Mouse (Mus musculus): Measurements from ENCODE around the gene Ap5b1.

The Ap5b1 gene

DNA sequence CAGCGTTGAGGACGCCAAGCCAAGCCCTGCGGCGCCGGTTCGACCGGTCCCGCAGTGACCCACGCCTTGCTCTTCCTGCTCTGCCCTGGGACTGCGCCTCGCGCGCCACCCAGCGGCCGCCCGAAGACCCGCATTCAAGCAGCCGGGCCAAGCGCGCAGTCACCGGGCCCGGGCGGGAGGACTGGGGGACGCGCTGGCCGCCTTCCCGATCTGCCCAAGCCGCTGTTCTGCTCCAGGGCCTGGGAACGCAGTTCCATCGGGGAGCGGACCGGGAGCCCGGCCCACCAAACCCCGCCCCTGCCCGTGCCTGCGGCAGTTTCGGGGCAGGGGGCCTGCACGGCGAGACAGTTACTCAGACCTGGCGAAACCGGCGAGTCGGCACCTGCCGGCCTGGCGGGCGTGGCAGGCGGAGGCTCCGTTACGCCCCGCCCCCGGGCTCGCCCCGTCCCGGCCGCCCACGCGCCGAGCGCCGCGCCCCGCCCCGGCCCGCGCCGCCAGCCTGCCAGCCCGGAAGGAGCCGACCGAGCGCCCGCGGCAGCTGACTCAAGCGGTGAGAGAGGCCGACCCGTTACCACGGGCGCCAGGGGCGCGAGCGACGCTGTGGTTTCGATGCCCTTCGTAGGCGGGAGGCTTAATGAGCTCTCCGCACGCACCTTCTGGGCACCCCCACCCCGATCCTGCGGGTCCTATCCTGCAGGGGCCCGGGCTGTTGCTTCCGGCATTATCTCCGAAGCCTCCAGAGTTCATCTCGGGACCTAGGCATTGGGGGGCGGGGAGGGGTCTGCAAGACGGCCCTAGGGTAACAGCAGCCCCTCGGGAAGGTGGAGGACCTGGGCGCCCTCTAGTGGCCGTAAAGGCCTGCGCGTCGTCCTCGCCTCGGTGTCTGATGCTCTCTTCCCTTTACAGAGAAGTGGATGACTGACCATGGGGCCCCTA is at the start of gene Ap5b1:
Gene Ap5b1 (plus strand): TSS at position 492 of the 936 bp plus-strand sequence.
- ChIA-PET POLR2A (interaction anchor here (0.6 to 9.0 kb wide), 53 partner anchors 8 to 517 kb away, joined by 3 to 63 read pairs (median 4); partner anchors contain the start of genes Cfl1 (in 3 of the 4), Mus81 (in 3 of the 4), Rnaseh2c (in 3 of the 4) and Ccdc85b (in 2 of the 4)), CTCF (interaction anchor here (0.5 to 5.8 kb wide), 138 partner anchors 9 to 852 kb away, joined by 3 to 54 read pairs (median 4); partner anchors contain the start of genes Mus81 (in 3 of the 4), Ehbp1l1 (in 2 of the 4), Fibp (in 2 of the 4) and Ovol1 (in 2 of the 4))

DNA sequence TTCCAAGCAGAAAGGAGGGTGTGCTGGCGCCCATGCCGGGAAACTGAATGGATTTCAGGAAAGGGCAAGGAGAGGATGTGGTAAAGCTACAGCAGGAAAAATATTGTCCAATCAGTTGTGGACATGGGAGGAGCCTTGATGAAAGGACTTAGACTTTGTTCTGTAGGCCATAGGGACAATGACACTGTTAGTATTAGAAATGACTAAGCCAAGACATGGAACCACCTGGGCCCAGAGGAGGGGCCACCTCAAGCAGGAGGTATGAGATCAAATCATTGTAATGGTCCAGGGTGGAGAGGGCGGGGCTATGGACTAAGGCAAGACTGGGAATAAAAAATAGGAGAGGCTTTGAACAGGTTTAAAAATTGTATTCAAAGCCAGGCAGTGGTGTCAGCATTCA is 49.1 kb upstream of the Ap5b1 start:
- CTCF ChIA-PET = interaction anchor here in 2 of 4 experiments (0.6 kb wide), 2 partner anchors 63 to 610 kb away, joined by 3 read pairs; no protein-coding TSS in a partner anchor
- POLR2A ChIA-PET = interaction anchor here in 1 of 4 experiments (1.2 kb wide), 1 partner anchor 55 kb away, joined by 3 read pairs; no protein-coding TSS in a partner anchor

DNA sequence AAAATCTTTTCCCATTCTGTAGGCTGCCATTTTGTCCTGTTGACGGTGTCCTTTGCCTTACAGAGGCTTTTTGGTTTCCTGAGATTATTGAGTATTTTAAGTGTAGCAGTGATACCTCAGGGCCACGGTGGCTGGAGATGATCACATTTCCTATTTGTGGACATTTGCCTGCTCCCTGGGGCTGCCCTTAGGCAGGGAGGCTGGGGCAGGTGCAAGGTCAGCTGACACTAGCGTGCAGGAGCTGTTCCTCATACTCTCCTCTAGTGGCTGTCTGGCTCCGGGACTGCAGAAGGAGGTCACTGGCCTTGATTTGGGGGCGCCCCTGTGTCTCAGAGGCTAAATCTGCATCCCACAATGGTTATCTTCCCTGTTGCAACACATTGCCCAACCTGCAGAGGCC is 42.6 kb upstream of the Ap5b1 start:
- CTCF ChIA-PET = interaction anchor here in 2 of 4 experiments (0.6 to 2.2 kb wide), 6 partner anchors 43 to 560 kb away, joined by 3 to 12 read pairs (median 5); partner anchors contain the start of gene Ap5b1 (in 1 of the 2)
- POLR2A ChIA-PET = interaction anchor here in 3 of 4 experiments (0.5 to 1.2 kb wide), 6 partner anchors 26 to 387 kb away, joined by 3 to 6 read pairs (median 4); partner anchors contain the start of genes AI837181 (in 1 of the 3), Cfl1 (in 1 of the 3), Dpf2 (in 1 of the 3) and Drap1 (in 1 of the 3)

DNA sequence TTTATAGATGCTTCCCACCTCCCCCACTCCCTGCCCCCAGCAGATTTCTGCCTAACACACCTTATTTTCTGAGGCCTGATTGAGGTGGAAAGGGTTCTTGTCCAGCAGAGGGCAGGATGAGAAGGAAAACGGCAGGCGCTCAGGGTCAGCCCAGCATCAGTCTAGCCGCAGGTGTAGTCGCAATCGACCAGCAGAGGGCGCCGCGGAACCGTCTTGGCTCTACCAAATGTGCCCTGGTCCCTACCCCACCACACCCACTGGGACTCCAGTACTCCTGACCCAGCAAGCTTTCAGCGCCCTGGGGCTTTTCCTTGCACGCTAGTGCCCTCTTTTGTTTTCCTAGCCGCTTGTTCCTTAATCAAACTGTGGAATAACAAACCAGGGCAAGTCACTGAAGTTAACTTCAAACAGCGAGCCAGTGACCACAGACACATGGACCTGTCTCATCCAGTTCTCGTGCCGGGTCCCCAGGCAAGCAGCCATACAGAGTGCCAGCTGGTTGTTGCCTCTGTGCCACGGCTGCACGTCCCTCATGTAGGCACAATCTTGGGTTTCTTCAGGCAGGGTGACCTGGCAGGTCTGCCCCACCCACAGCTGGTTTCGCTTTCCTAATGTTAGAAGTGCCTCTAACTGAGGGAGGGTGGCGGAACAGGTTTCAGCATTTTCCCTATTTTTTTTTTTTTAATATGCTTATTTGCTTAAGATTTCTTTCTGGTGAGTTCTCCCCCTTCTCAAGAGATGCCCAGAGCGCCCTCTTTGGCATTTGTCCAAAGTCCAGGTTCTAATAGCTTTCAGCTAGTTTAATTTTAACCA is 38.3 kb upstream of the Ap5b1 start:
- CTCF ChIA-PET = interaction anchor here (0.5 to 3.8 kb wide), 68 partner anchors 9 to 1623 kb away, joined by 3 to 54 read pairs (median 4); partner anchors contain the start of genes Ap5b1 (in 4 of the 4), Rnaseh2c (in 2 of the 4), Snx32 (in 2 of the 4) and Ccdc85b (in 1 of the 4)

DNA sequence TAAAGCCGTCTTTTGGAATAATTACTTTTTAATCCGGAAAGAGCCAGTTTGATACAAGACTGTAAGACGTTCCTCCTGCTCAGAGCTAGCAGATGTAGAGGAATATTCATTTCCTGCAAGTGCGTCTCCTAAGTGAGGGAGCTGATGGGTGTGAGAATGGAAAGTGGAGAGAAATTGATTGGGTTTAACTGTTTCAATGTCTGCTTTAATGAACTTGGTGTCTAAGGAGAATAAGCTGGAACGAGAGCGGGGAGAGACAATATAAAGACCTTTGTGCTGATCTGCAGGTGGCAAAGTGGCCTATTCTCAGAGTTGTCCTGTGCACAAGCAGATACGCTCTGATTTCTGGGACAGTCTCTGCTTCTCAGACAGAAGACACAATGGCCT is 37.7 kb upstream of the Ap5b1 start:
- POLR2A ChIA-PET = interaction anchor here (0.6 to 2.5 kb wide), 17 partner anchors 9 to 527 kb away, joined by 3 to 14 read pairs (median 4); partner anchors contain the start of genes Ap5b1 (in 3 of the 4), Mus81 (in 1 of the 4) and Snx32 (in 1 of the 4)
- CTCF ChIA-PET = interaction anchor here (0.6 to 3.8 kb wide), 47 partner anchors 8 to 747 kb away, joined by 3 to 54 read pairs (median 4); partner anchors contain the start of genes Ap5b1 (in 4 of the 4), Rnaseh2c (in 2 of the 4), Ccdc85b (in 1 of the 4) and Ehbp1l1 (in 1 of the 4)

More for the DNA sequence above, 38.3 kb upstream of the Ap5b1 start:
- POLR2A ChIA-PET = interaction anchor here (0.6 to 2.5 kb wide), 25 partner anchors 9 to 527 kb away, joined by 3 to 14 read pairs (median 3); partner anchors contain the start of genes Ap5b1 (in 3 of the 4), Cfl1 (in 2 of the 4), Mus81 (in 2 of the 4) and Ehbp1l1 (in 1 of the 4)

DNA sequence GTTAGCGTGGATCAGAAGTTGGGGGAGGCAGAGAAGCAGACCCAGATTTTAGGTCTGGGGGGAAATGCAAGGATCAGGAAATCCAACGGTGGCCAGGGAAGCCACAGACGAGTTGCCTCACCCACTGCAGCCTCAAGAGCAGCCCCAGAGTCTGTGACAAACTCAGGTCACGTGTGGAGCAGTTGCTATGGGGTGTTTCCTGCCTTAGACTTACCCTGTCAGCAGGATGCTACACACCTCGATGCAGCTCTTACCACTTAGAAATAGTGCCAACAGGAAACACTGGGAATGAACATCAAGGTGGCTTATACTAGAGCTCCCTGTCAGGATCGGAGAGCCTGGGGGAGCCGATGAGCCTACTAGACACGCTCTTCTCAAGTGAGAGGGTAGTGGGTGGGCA is 35.3 kb upstream of the Ap5b1 start:
- ChIA-PET POLR2A (interaction anchor here in 3 of 4 experiments (0.5 to 1.2 kb wide), 7 partner anchors 20 to 115 kb away, joined by 3 to 5 read pairs (median 3); partner anchors contain the start of gene Ap5b1 (in 1 of the 3)), CTCF (interaction anchor here in 3 of 4 experiments (0.6 to 3.9 kb wide), 9 partner anchors 35 to 571 kb away, joined by 3 to 20 read pairs (median 4); partner anchors contain the start of genes Ap5b1 (in 2 of the 3) and Mus81 (in 1 of the 3))

DNA sequence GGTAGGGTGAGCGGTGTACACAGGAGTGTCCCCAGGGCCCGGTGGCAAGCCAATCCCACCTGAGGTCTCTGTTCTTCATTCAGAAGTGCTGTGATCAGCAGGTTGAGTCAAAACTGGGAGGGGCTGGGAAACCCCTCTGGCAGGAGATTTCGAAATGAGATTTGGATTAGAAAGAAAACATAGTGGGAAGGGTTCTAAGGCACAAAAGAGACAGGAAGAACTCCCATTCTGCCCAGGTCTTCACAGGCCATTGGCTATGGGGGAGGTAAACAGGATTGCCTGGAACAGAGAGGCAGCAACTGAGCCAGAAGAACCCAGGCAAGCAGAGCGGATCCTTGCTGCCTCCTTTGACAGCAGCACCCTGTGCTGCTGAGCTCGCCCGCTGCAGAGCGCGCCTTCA is 29.0 kb upstream of the Ap5b1 start:
- POLR2A ChIA-PET = interaction anchor here in 3 of 4 experiments (0.5 to 2.1 kb wide), 12 partner anchors 9 to 547 kb away, joined by 3 to 9 read pairs (median 4); partner anchors contain the start of genes Ap5b1 (in 1 of the 3), Cfl1 (in 1 of the 3) and Snx32 (in 1 of the 3)
- CTCF ChIA-PET = interaction anchor here in 2 of 4 experiments (1.0 to 3.0 kb wide), 6 partner anchors 9 to 248 kb away, joined by 3 to 19 read pairs (median 6); partner anchors contain the start of gene Ap5b1 (in 2 of the 2)

DNA sequence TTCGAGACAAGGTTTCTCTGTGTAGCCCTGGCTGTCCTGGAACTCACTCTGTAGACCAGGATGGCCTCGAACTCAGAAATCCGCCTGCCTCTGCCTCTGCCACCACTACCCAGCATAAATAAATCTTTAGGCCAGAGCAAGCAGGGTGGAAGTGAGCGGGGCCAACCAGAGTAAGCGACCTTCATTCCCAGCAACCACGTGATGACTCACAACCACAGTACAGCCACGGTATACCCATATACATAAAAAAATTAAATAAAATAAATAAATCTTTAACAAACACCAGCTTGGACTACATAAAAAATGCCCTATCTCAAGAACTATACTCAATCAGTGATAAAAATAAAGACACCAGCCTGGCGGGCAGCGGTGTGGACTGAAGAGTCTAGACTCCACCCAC is 24.5 kb upstream of the Ap5b1 start:
- CTCF ChIA-PET = interaction anchor here in 1 of 4 experiments (0.6 kb wide), 1 partner anchor 142 kb away, joined by 3 read pairs; no protein-coding TSS in a partner anchor
- POLR2A ChIA-PET = interaction anchor here in 1 of 4 experiments (1.1 to 1.5 kb wide), 2 partner anchors 47 to 53 kb away, joined by 4 to 6 read pairs; partner anchors contain the start of gene Cfl1

- POLR2A ChIA-PET = interaction anchor here in 2 of 4 experiments (0.6 to 1.5 kb wide), 3 partner anchors 9 to 62 kb away, joined by 3 to 4 read pairs (median 4); no protein-coding TSS in a partner anchor
- CTCF ChIA-PET = interaction anchor here in 1 of 4 experiments (1.2 kb wide), 1 partner anchor 24 kb away, joined by 4 read pairs; the partner anchor contains the start of gene Ap5b1
Observed at GRCm38 (mm10) chr19:5544031-5544430, 23.8 kb upstream of the Ap5b1 start.

- ChIA-PET POLR2A (no interaction called here), CTCF (interaction anchor here in 1 of 4 experiments (1.3 kb wide), 1 partner anchor 21 kb away, joined by 3 read pairs; no protein-coding TSS in a partner anchor)
Observed at GRCm38 (mm10) chr19:5547471-5548056, 20.3 kb upstream of the Ap5b1 start.

DNA sequence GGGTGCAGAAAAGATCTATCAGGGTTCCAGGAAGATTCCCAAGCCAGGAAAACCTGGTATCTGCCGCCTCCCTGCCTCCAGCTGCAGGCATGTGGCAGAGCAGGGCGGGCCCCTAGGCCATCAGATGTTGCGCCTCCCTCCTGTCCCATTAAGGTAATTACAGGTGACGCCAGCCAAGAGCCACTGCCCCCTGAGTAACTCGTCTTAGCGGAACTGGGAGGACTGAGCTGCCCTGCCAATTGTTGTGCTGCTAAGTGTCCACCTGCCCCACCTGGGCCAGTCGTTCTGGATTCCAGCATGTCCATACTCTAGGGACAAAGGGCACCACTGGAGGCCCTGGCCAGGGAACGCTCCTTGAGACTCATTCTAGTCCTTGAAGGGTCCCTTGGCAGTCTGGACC is 14.0 kb upstream of the Ap5b1 start:
- ChIA-PET POLR2A (interaction anchor here in 3 of 4 experiments (0.8 to 2.9 kb wide), 14 partner anchors 8 to 295 kb away, joined by 3 to 14 read pairs (median 4); partner anchors contain the start of genes Cfl1 (in 2 of the 3), Ap5b1 (in 1 of the 3) and Mus81 (in 1 of the 3)), CTCF (interaction anchor here (0.7 to 2.9 kb wide), 14 partner anchors 9 to 412 kb away, joined by 3 to 17 read pairs (median 4); partner anchors contain the start of genes Ap5b1 (in 3 of the 4) and Mus81 (in 1 of the 4))

- ChIA-PET POLR2A (interaction anchor here in 2 of 4 experiments (0.8 to 2.9 kb wide), 10 partner anchors 15 to 294 kb away, joined by 3 to 14 read pairs (median 3); partner anchors contain the start of genes Ap5b1 (in 1 of the 2), Cfl1 (in 1 of the 2) and Mus81 (in 1 of the 2)), CTCF (interaction anchor here (0.7 to 2.9 kb wide), 10 partner anchors 12 to 412 kb away, joined by 3 to 17 read pairs (median 4); partner anchors contain the start of genes Ap5b1 (in 3 of the 4) and Mus81 (in 1 of the 4))
Observed at GRCm38 (mm10) chr19:5554212-5554611, 13.6 kb upstream of the Ap5b1 start.

DNA sequence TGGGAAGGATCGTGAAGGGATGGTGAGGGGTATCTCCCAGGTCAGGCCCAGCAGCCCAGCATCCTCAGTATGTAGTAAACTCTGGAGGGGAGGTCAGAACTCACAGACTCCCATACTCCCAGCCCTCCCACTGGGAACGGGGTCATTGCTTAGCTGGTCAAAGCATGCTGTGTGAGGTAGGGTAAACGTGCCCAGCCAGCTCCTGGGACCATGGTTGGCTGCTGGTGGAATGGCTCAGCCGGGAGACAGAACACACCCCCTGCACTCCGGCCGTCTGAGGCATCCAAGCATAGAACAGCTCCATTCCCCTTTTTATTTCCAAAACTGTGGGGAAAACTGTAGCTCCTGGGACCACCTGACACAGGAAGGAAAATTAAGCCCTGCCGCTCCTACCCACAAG is 9.7 kb upstream of the Ap5b1 start:
- ChIA-PET POLR2A (interaction anchor here (0.5 to 4.0 kb wide), 16 partner anchors 9 to 711 kb away, joined by 3 to 27 read pairs (median 3); partner anchors contain the start of genes Ap5b1 (in 2 of the 4), Scyl1 (in 1 of the 4) and Snx32 (in 1 of the 4)), CTCF (interaction anchor here (0.9 to 5.6 kb wide), 4 partner anchors 10 to 168 kb away, joined by 3 to 47 read pairs (median 20); partner anchors contain the start of genes Ap5b1 (in 3 of the 4) and Ehbp1l1 (in 1 of the 4))

GRCm38 (mm10) chr19:5558770-5559169 is 9.1 kb upstream of the Ap5b1 start:
- ChIA-PET POLR2A (interaction anchor here in 3 of 4 experiments (0.5 to 4.0 kb wide), 17 partner anchors 9 to 711 kb away, joined by 3 to 27 read pairs (median 3); partner anchors contain the start of genes Ap5b1 (in 2 of the 3), Snx32 (in 2 of the 3) and Scyl1 (in 1 of the 3)), CTCF (interaction anchor here (0.9 to 5.6 kb wide), 4 partner anchors 9 to 167 kb away, joined by 3 to 47 read pairs (median 20); partner anchors contain the start of genes Ap5b1 (in 3 of the 4) and Ehbp1l1 (in 1 of the 4))

DNA sequence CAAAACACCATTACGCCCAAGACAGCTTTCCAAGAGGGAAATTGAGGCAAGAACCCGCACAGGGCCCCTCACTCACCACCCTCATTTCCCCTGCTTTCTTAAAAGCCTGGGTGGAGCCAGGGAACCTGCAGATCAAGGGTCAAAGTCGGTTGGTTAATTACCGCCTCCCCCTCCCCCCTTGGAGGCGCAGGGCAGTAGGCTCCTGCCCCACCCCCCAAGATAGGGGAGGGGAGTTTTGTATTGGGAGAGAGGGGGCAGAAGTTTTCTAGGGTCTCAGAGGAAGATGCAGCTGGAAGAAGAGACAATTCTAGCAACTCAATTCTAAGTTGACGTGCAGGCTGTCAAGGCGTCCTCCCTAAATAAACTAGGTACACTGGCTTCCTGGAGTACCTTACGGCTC is 8.6 kb upstream of the Ap5b1 start:
- ChIA-PET CTCF (interaction anchor here in 3 of 4 experiments (2.3 to 5.6 kb wide), 3 partner anchors 9 to 10 kb away, joined by 7 to 47 read pairs (median 32); partner anchors contain the start of gene Ap5b1 (in 3 of the 3)), POLR2A (interaction anchor here (0.8 to 4.0 kb wide), 15 partner anchors 9 to 235 kb away, joined by 3 to 27 read pairs (median 3); partner anchors contain the start of genes Snx32 (in 3 of the 4), Ap5b1 (in 1 of the 4) and Scyl1 (in 1 of the 4))

Data from embryonic stem cell, embryonic (primary cell).